Mouse (Mus musculus): ENCODE measurements around the gene Tmem151b. TPM values are rescaled to one million over a fixed set of nuclear protein-coding genes. Genes with fewer than 3 reads are reported as not detected.
A peak's percentile ranks its signal among the peaks of the same experiment; 100 is the strongest.

The Tmem151b gene
- polyA plus RNA-seq, 1 experiment from 2014 or later: 8.2 TPM

GRCm38 (mm10) chr17:45517549-45518215 is 31.8 kb downstream of the Tmem151b start:
- no peaks in the 10 kb centered on the region for H3K36me3 ChIP-seq (ENCODE audit: control insufficient read depth, insufficient read depth, low read length)
- no peak overlapping the region for H3K4me2 ChIP-seq (ENCODE audit: low read depth, low read length, severe bottlenecking)
- DNase-seq (ENCODE audit: low spot score) (no peak), ATAC-seq (replicated peaks; ENCODE audit: low FRiP score) (no peak)
- H3K27ac ChIP-seq (ENCODE audit: low read depth, low read length): no peak overlapping the region
- no peaks in the 10 kb centered on the region for H3K9me3 ChIP-seq (ENCODE audit: control insufficient read depth, low read length)
- no peaks in the 10 kb centered on the region for H3K27me3 ChIP-seq (ENCODE audit: control insufficient read depth, insufficient read depth, low read length)
- H3K9ac ChIP-seq (ENCODE audit: low read length): no peak overlapping the region
- WGBS: 90% methylated on average over 28 of the region's 28 CpGs
- no peak overlapping the region for H3K4me3 ChIP-seq (ENCODE audit: low read depth, low read length)
- H3K4me1 ChIP-seq (replicated peaks; ENCODE audit: control insufficient read depth, insufficient read depth, low read length): no peaks in the 10 kb centered on the region

DNA sequence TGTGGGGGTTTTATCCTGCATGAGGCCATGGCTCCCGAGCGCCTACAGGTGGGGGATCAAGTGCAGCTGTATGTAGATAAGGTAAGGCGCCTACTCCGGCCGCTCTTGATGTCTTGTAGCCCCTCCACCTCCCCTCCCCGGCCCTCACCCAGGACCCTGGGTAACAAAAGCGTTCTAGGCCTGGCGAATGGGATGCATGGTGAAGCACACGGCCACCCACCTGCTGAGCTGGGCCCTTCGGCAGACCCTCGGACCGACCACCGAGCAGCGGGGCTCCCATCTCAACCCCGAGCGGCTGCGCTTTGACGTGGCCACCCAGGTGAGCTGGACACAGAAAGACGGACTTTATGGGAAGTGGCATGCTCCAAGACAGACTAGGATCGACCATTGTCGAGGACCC is 32.3 kb downstream of the Tmem151b start:
- Histone ChIP-seq H3K27me3 (ENCODE audit: control insufficient read depth, insufficient read depth, low read length) (no peaks in the 10 kb centered on the region), H3K27ac (ENCODE audit: low read depth, low read length) (no peak overlapping the region), H3K9ac (ENCODE audit: low read length) (no peak overlapping the region), H3K4me2 (ENCODE audit: low read depth, low read length, severe bottlenecking) (no peak overlapping the region), H3K36me3 (ENCODE audit: control insufficient read depth, insufficient read depth, low read length) (no peaks in the 10 kb centered on the region), H3K9me3 (ENCODE audit: control insufficient read depth, low read length) (no peaks in the 10 kb centered on the region), H3K4me1 (replicated peaks; ENCODE audit: control insufficient read depth, insufficient read depth, low read length) (no peaks in the 10 kb centered on the region), H3K4me3 (ENCODE audit: low read depth, low read length) (no peak overlapping the region)
- ATAC-seq (replicated peaks; ENCODE audit: low FRiP score) (no peak), DNase-seq (ENCODE audit: low spot score) (no peak)
- WGBS: 94% methylated on average over 21 of the region's 21 CpGs

DNA sequence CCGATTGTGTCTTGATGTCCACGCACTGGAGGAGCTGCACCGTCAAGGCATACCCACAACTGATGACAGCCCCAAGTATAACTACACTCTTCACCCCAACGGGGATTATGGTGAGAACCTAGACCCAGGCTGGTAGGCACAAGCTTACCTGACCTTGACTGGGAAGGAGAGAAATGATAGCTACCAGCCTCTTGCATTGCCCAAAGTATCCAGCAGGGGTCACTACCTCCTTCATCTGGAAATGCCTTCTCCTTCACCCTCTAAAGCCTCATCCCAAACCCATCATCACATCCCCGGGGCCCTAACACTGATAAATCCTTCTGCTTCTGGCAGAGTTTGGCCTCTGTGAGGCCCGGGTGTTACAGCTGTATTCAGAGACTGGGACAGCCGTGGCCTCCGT is 33.0 kb downstream of the Tmem151b start:
- no peak overlapping the region for H3K4me3 ChIP-seq (ENCODE audit: low read depth, low read length)
- no peaks in the 10 kb centered on the region for H3K9me3 ChIP-seq (ENCODE audit: control insufficient read depth, low read length)
- H3K4me2 ChIP-seq (ENCODE audit: low read depth, low read length, severe bottlenecking): no peak overlapping the region
- no peaks in the 10 kb centered on the region for H3K27me3 ChIP-seq (ENCODE audit: control insufficient read depth, insufficient read depth, low read length)
- H3K9ac ChIP-seq (ENCODE audit: low read length): no peak overlapping the region
- WGBS: 56% methylated on average over 8 of the region's 8 CpGs
- ATAC-seq (replicated peaks; ENCODE audit: low FRiP score) (peak; percentile 55; the same call in 1 of the 2 replicates), DNase-seq (ENCODE audit: low spot score) (peak; percentile 86)
- H3K4me1 ChIP-seq (replicated peaks; ENCODE audit: control insufficient read depth, insufficient read depth, low read length): no peaks in the 10 kb centered on the region
- no peaks in the 10 kb centered on the region; the same call in 1 of the 2 replicates for H3K36me3 ChIP-seq (ENCODE audit: control insufficient read depth, insufficient read depth, low read length)
- H3K27ac ChIP-seq (ENCODE audit: low read depth, low read length): no peak overlapping the region

DNA sequence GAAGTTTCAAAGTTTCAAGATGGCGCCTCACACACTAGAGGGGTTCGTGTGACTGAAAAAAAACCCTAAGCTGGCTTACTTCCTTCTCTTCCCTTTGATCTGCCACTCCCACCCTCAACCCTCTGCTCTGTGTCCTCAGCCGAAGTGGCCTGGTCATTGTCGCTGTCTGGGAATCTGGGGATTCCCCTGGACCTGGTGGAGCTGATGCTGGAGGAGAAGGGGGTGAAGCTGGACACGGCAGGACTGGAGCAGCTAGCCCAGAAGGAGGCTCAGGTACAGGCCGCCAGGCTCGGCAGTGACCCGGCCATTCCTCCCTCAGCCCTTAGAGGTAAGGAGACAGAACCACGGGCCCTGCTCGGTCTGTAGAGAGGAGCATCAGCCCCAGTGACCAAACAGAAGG is 33.7 kb downstream of the Tmem151b start:
- WGBS: 90% methylated on average over 10 of the region's 10 CpGs
- H3K36me3 ChIP-seq (ENCODE audit: control insufficient read depth, insufficient read depth, low read length): no peaks in the 10 kb centered on the region; the same call in 1 of the 2 replicates

GRCm38 (mm10) chr17:45515204-45515726 is 34.2 kb downstream of the Tmem151b start:
- Histone ChIP-seq H3K27me3 (ENCODE audit: control insufficient read depth, insufficient read depth, low read length) (no peaks in the 10 kb centered on the region), H3K4me3 (ENCODE audit: low read depth, low read length) (no peak overlapping the region), H3K4me1 (replicated peaks; ENCODE audit: control insufficient read depth, insufficient read depth, low read length) (no peaks in the 10 kb centered on the region), H3K27ac (ENCODE audit: low read depth, low read length) (no peak overlapping the region), H3K4me2 (ENCODE audit: low read depth, low read length, severe bottlenecking) (no peak overlapping the region), H3K9me3 (ENCODE audit: control insufficient read depth, low read length) (no peaks in the 10 kb centered on the region), H3K36me3 (ENCODE audit: control insufficient read depth, insufficient read depth, low read length) (no peaks in the 10 kb centered on the region; the same call in 1 of the 2 replicates), H3K9ac (ENCODE audit: low read length) (no peak overlapping the region)
- ATAC-seq (replicated peaks; ENCODE audit: low FRiP score) (no peak), DNase-seq (ENCODE audit: low spot score) (no peak)
- 59% methylated on average over 15 of the region's 15 CpGs for WGBS

More for the DNA sequence above, 33.7 kb downstream of the Tmem151b start:
- Histone ChIP-seq H3K4me3 (ENCODE audit: low read depth, low read length) (no peak overlapping the region), H3K4me2 (ENCODE audit: low read depth, low read length, severe bottlenecking) (no peak overlapping the region), H3K9ac (ENCODE audit: low read length) (no peak overlapping the region), H3K9me3 (ENCODE audit: control insufficient read depth, low read length) (no peaks in the 10 kb centered on the region), H3K27me3 (ENCODE audit: control insufficient read depth, insufficient read depth, low read length) (no peaks in the 10 kb centered on the region), H3K4me1 (replicated peaks; ENCODE audit: control insufficient read depth, insufficient read depth, low read length) (no peaks in the 10 kb centered on the region), H3K27ac (ENCODE audit: low read depth, low read length) (no peak overlapping the region)
- DNase-seq (ENCODE audit: low spot score) (no peak), ATAC-seq (replicated peaks; ENCODE audit: low FRiP score) (no peak)

DNA sequence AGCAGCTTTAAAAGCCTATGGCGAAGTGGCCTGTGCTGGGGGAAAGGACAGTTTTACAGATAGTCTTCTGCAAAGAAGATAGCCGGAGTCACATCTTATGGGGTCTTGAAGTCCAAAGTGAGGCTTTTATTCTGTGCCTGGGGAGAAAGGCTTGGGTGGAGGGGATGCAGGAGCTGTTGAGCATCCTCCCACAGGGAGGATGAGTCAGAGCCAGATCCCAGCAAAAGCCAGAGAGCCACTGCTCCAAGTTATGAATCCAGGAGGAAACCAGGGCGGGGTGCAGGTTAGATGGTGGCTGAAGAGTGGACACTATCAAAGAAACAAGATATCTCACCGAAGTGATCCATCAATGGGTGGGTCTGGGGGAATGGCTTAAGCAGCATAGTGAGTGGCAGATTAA is 37.7 kb downstream of the Tmem151b start:
- H3K27me3 ChIP-seq (ENCODE audit: control insufficient read depth, insufficient read depth, low read length): no peaks in the 10 kb centered on the region
- ATAC-seq (replicated peaks; ENCODE audit: low FRiP score) (no peak), DNase-seq (ENCODE audit: low spot score) (no peak)
- H3K9me3 ChIP-seq (ENCODE audit: control insufficient read depth, low read length): no peaks in the 10 kb centered on the region
- no peak overlapping the region for H3K4me3 ChIP-seq (ENCODE audit: low read depth, low read length)
- H3K36me3 ChIP-seq (ENCODE audit: control insufficient read depth, insufficient read depth, low read length): peaks cover 3% of the 10 kb centered on the region; the same call in 1 of the 2 replicates
- no peak overlapping the region for H3K9ac ChIP-seq (ENCODE audit: low read length)
- no peak overlapping the region for H3K27ac ChIP-seq (ENCODE audit: low read depth, low read length)
- no peak overlapping the region for H3K4me2 ChIP-seq (ENCODE audit: low read depth, low read length, severe bottlenecking)
- H3K4me1 ChIP-seq (replicated peaks; ENCODE audit: control insufficient read depth, insufficient read depth, low read length): no peaks in the 10 kb centered on the region
- 94% methylated on average over 4 of the region's 4 CpGs for WGBS

GRCm38 (mm10) chr17:45510871-45511270 is 38.6 kb downstream of the Tmem151b start:
- 90% methylated on average over 4 of the region's 4 CpGs for WGBS
- ATAC-seq (replicated peaks; ENCODE audit: low FRiP score) (no peak), DNase-seq (ENCODE audit: low spot score) (no peak)

GRCm38 (mm10) chr17:45506700-45507189 is 42.7 kb downstream of the Tmem151b start, which contains the start of gene Aars2:
Gene Aars2 (plus strand): TSS chr17:45506841.
- Histone ChIP-seq H3K9ac (ENCODE audit: low read length) (peak within 1 kb of the TSS; percentile 75), H3K27me3 (ENCODE audit: control insufficient read depth, insufficient read depth, low read length) (no peaks in the 10 kb centered on the region), H3K9me3 (ENCODE audit: control insufficient read depth, low read length) (no peaks in the 10 kb centered on the region), H3K4me1 (replicated peaks; ENCODE audit: control insufficient read depth, insufficient read depth, low read length) (no peaks in the 10 kb centered on the region; the same call in 1 of the 2 replicates), H3K27ac (ENCODE audit: low read depth, low read length) (no peak within 1 kb of the TSS), H3K4me2 (ENCODE audit: low read depth, low read length, severe bottlenecking) (peak within 1 kb of the TSS; percentile 41; the same call in 1 of the 2 replicates), H3K36me3 (ENCODE audit: control insufficient read depth, insufficient read depth, low read length) (peaks cover 3% of the 10 kb centered on the region; the same call in 1 of the 2 replicates), H3K4me3 (ENCODE audit: low read depth, low read length) (peak within 1 kb of the TSS; percentile 76)
- under 1% methylated on average over 42 of the region's 42 CpGs for WGBS
- ATAC-seq (replicated peaks; ENCODE audit: low FRiP score) (peak; percentile 96), DNase-seq (ENCODE audit: low spot score) (peak; percentile 97)

More at GRCm38 (mm10) chr17:45510871-45511270, 38.6 kb downstream of the Tmem151b start:
- Histone ChIP-seq H3K36me3 (ENCODE audit: control insufficient read depth, insufficient read depth, low read length) (peaks cover 3% of the 10 kb centered on the region; the same call in 1 of the 2 replicates), H3K27ac (ENCODE audit: low read depth, low read length) (no peak overlapping the region), H3K4me3 (ENCODE audit: low read depth, low read length) (no peak overlapping the region), H3K9ac (ENCODE audit: low read length) (no peak overlapping the region), H3K9me3 (ENCODE audit: control insufficient read depth, low read length) (no peaks in the 10 kb centered on the region), H3K4me1 (replicated peaks; ENCODE audit: control insufficient read depth, insufficient read depth, low read length) (no peaks in the 10 kb centered on the region; the same call in 1 of the 2 replicates), H3K4me2 (ENCODE audit: low read depth, low read length, severe bottlenecking) (no peak overlapping the region), H3K27me3 (ENCODE audit: control insufficient read depth, insufficient read depth, low read length) (no peaks in the 10 kb centered on the region)
